Mouse (Mus musculus): ENCODE results near the gene Uxs1. TPM values are rescaled to one million over a fixed set of nuclear protein-coding genes. Genes with fewer than 3 reads are reported as not detected.

Uxs1 gene
- 14.8 and 16.3 TPM in 2 replicates for polyA plus RNA-seq (2015; fragmentation: Nextera tagmentation; extraction: Ambion mirVana)

GRCm38 (mm10) chr1:43827763-43828194, at the start of gene Uxs1:
Gene Uxs1 (minus strand): TSS chr1:43827800.
- peak within 1 kb of the TSS; percentile 96 for H3K4me2 ChIP-seq (replicated peaks)
- H3K9ac ChIP-seq (replicated peaks): peak within 1 kb of the TSS; percentile 89
- H3K9me3 ChIP-seq: no peaks in the 10 kb centered on the region
- WGBS: under 1% methylated on average over 41 of the region's 41 CpGs
- no peaks in the 10 kb centered on the region for H3K27me3 ChIP-seq
- peak within 1 kb of the TSS; percentile 94 for H3K27ac ChIP-seq
- peak within 1 kb of the TSS; percentile 73 for H3K4me3 ChIP-seq (replicated peaks)
- H3K4me1 ChIP-seq (replicated peaks): peaks cover 29% of the 10 kb centered on the region
- ATAC-seq: peak; percentile 98
- H3K36me3 ChIP-seq: no peaks in the 10 kb centered on the region

- Histone ChIP-seq H3K4me1 (replicated peaks) (0 out of 2 replicates have a peak, but pooled peaks cover 3% of the 10 kb centered on the region), H3K36me3 (no peaks in the 10 kb centered on the region), H3K9me3 (no peaks in the 10 kb centered on the region), H3K9ac (replicated peaks) (no peak overlapping the region), H3K4me2 (replicated peaks) (no peak overlapping the region), H3K4me3 (replicated peaks) (no peak overlapping the region), H3K27ac (no peak overlapping the region), H3K27me3 (no peaks in the 10 kb centered on the region)
- 87% methylated on average over 6 of the region's 6 CpGs for WGBS
- no peak for ATAC-seq
Measured at GRCm38 (mm10) chr1:43877233-43877632, 49.6 kb upstream of the Uxs1 start.

DNA sequence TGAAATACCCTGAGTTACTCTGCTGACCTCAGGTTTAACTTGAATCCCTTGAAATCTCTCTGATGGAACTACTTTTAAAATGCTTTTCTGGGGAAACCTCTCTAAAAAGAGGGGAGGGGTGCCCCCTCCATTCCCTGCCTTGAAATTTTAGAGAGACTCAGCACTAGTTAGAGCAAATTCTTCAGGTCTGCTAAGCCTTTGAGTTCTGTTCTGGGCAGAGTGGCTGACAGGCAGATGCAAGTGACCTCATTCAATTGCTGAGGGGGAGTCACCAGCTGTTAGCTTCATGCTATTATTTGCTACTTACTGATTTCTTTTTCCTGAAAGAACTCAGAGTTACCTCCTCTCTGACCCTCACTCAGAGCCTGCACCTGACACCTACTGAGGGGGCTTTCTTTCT, 43.5 kb upstream of the Uxs1 start:
- no peaks in the 10 kb centered on the region for H3K9me3 ChIP-seq
- no peaks in the 10 kb centered on the region for H3K4me1 ChIP-seq (replicated peaks)
- H3K27ac ChIP-seq: no peak overlapping the region
- H3K27me3 ChIP-seq: no peaks in the 10 kb centered on the region
- no peak overlapping the region for H3K9ac ChIP-seq (replicated peaks)
- ATAC-seq: no peak
- H3K4me3 ChIP-seq (replicated peaks): no peak overlapping the region
- H3K36me3 ChIP-seq: no peaks in the 10 kb centered on the region
- H3K4me2 ChIP-seq (replicated peaks): no peak overlapping the region

DNA sequence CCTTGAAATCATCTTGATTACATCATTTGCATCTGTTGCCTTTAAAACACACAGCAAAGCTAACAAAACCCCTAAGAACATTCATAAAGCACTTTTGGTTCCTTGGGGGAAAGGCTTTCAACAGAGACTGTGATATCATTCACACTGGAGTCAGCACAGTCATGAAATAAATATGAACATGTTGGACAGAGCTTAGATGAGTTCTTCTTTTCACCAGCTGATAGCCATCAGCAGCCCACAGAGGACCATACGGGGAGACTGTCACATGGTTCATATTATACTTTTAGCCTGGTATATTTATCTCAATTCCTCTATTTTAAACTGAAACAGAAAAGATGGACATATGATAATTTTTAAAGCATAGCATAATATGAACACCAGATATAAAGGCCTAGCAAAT, 40.9 kb upstream of the Uxs1 start:
- WGBS: 79% methylated on average over 1 of the region's 1 CpGs
- H3K36me3 ChIP-seq: no peaks in the 10 kb centered on the region

DNA sequence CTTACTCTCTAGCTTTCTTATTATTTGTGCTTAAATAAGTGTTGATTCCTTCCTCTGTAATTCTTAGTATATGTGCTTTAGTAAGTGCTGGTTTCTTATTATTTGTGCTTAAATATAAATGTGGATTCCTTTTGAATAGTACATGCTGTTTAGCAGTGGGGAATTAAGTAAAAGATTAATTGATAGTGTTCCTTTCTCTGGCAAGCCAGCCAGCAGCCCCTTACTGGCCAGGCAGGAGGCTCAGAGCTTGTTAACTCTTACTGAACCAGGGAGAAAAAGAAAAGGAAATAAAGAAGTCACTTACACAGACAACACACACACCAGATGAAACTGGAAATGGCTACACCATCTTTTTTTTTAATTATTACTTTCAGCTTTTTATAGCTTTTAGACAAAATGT, 37.2 kb upstream of the Uxs1 start:
- Histone ChIP-seq H3K9me3 (no peaks in the 10 kb centered on the region), H3K27me3 (no peaks in the 10 kb centered on the region), H3K36me3 (no peaks in the 10 kb centered on the region), H3K9ac (replicated peaks) (no peak overlapping the region), H3K27ac (no peak overlapping the region), H3K4me3 (replicated peaks) (no peak overlapping the region), H3K4me1 (replicated peaks) (no peaks in the 10 kb centered on the region), H3K4me2 (replicated peaks) (no peak overlapping the region)
- ATAC-seq: no peak

More for the DNA sequence above, 40.9 kb upstream of the Uxs1 start:
- no peak for ATAC-seq
- no peaks in the 10 kb centered on the region for H3K9me3 ChIP-seq
- H3K9ac ChIP-seq (replicated peaks): no peak overlapping the region
- H3K27ac ChIP-seq: no peak overlapping the region
- H3K4me1 ChIP-seq (replicated peaks): no peaks in the 10 kb centered on the region
- H3K4me2 ChIP-seq (replicated peaks): no peak overlapping the region
- H3K27me3 ChIP-seq: no peaks in the 10 kb centered on the region
- no peak overlapping the region for H3K4me3 ChIP-seq (replicated peaks)

DNA sequence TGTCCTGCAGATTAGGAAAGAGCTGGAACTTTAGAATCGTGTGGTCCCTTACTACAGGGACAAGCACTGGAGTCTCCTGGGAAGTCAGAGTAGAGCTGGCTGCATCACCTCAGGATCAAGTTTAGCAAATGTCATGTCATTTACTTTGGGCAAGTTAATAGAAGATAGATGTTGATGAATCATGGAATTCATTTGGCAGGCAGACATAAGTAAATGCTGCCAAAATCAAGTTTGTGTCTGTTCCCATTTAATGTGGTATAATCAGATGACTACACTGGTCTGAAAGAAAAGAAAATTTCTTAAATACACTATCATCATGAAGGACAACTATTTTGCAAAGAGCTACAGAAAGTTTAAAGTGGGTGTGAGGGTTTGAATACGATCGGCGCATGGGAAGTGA, 35.0 kb upstream of the Uxs1 start:
- no peak overlapping the region for H3K9ac ChIP-seq (replicated peaks)
- H3K36me3 ChIP-seq: no peaks in the 10 kb centered on the region
- no peak overlapping the region for H3K4me3 ChIP-seq (replicated peaks)
- H3K27me3 ChIP-seq: no peaks in the 10 kb centered on the region
- no peak for ATAC-seq
- H3K9me3 ChIP-seq: no peaks in the 10 kb centered on the region
- H3K4me2 ChIP-seq (replicated peaks): no peak overlapping the region
- no peaks in the 10 kb centered on the region for H3K4me1 ChIP-seq (replicated peaks)
- no peak overlapping the region for H3K27ac ChIP-seq
- 96% methylated on average over 4 of the region's 4 CpGs for WGBS

DNA sequence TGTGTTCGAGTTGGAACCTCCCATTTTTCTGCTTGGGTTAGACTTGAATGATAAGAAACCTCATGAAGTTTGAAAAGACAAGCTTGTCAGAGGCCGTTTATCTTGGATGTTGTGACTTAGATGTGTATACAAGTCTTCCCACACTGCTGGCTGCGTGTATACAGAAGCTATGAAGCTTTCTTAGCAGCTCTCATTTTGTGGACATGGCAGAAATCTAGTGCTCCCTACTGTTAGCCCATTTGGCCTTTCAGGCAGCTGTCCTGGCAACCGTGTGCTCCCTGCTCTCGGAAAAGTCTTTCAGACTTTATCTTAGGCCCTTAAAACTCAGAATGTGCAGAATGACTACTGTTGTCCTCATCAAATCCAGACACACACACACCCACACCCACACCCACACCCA, 31.4 kb upstream of the Uxs1 start:
- WGBS: 77% methylated on average over 5 of the region's 5 CpGs
- ATAC-seq: no peak
- Histone ChIP-seq H3K4me1 (replicated peaks) (no peaks in the 10 kb centered on the region), H3K4me2 (replicated peaks) (no peak overlapping the region), H3K4me3 (replicated peaks) (no peak overlapping the region), H3K9ac (replicated peaks) (no peak overlapping the region), H3K27ac (no peak overlapping the region), H3K27me3 (no peaks in the 10 kb centered on the region), H3K36me3 (no peaks in the 10 kb centered on the region), H3K9me3 (no peaks in the 10 kb centered on the region)

DNA sequence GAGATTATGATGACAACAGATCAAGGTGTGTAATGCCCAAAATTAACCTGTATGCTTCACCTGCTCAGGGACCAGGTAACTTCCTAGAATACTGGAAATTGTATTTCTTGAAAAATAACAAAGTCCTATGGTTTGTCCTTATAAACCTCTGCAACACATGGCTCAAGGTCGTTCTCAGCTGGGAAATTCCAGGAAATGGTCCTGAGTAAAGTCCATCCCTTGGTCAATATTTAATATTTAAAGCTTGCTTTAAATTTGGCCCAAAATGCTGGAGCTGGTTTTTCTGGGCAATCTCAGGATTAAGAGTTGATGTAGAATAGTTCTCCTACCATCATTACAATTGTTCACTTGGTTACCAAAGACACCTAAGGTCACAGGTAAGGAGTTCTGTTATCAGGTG, 30.1 kb upstream of the Uxs1 start:
- Histone ChIP-seq H3K36me3 (no peaks in the 10 kb centered on the region), H3K9ac (replicated peaks) (no peak overlapping the region), H3K27me3 (no peaks in the 10 kb centered on the region), H3K27ac (no peak overlapping the region), H3K9me3 (no peaks in the 10 kb centered on the region), H3K4me2 (replicated peaks) (no peak overlapping the region), H3K4me3 (replicated peaks) (no peak overlapping the region), H3K4me1 (replicated peaks) (no peaks in the 10 kb centered on the region)
- WGBS: 86% methylated on average over 1 of the region's 1 CpGs
- no peak for ATAC-seq

DNA sequence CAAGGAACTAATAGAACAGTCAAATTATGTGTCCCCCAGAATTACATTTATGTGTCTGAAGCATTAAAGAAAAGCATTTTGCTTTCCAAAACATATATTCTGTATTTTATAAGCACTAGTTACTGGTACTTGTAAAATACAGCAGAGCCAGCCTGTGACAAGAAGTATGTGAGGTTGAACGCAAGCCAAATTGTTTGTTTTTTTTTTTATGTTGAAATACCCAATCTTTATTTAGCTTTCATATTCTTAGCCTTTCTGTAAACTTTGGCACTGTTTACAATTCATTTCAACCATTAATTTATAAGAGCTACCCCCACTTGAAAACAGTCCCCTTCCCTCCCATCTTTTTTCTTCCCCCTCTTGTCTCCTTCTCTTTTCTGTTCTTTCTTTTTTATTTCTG, 28.0 kb upstream of the Uxs1 start:
- ATAC-seq: no peak
- 86% methylated on average over 1 of the region's 1 CpGs for WGBS

DNA sequence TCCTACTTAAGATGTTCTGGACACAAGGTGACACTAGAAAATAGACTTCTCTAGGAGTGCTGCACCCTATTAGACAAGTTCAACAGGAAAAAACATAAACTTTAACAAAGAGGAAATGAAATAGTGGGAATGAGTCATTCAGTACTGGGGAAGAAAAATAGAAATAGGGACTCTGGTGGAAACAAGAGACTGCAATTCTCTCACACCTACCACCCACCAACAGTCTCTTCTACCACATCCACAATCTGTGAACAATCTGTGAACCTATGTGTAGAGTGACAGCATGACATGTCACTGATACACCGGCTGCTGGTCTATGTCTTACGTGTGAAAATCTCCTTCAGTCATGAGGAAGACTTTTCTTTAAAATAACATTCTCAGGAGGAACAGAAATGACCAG, 15.8 kb upstream of the Uxs1 start:
- Histone ChIP-seq H3K27ac (no peak overlapping the region), H3K4me3 (replicated peaks) (no peak overlapping the region), H3K9ac (replicated peaks) (no peak overlapping the region), H3K4me1 (replicated peaks) (no peaks in the 10 kb centered on the region), H3K9me3 (no peaks in the 10 kb centered on the region), H3K36me3 (no peaks in the 10 kb centered on the region), H3K4me2 (replicated peaks) (no peak overlapping the region), H3K27me3 (no peaks in the 10 kb centered on the region)
- no peak for ATAC-seq
- WGBS: 100% methylated on average over 2 of the region's 2 CpGs

More for the DNA sequence above, 28.0 kb upstream of the Uxs1 start:
- Histone ChIP-seq H3K4me3 (replicated peaks) (no peak overlapping the region), H3K4me1 (replicated peaks) (no peaks in the 10 kb centered on the region), H3K27me3 (no peaks in the 10 kb centered on the region), H3K36me3 (no peaks in the 10 kb centered on the region), H3K4me2 (replicated peaks) (no peak overlapping the region), H3K27ac (no peak overlapping the region), H3K9me3 (no peaks in the 10 kb centered on the region), H3K9ac (replicated peaks) (no peak overlapping the region)

DNA sequence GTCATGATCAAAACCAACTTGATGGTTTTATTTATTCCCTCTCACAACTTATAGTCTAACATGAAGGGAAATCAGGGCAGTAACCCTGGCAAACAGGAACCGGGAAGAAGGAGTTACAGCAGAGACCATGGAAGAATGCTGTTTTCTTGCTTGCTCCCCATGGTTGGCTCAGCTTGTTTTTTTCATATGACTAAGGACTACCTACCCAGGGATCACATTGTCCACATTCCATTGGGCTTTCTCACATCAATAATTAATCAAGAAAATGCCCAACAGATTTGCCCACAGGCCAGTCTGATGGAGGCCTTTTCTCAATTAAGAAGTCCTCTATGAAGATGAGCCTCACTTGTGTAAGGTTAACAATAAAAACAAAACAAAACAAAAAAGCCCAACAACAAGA, 9.6 kb upstream of the Uxs1 start:
- ATAC-seq: no peak
- Histone ChIP-seq H3K9me3 (no peaks in the 10 kb centered on the region), H3K9ac (replicated peaks) (no peak overlapping the region), H3K27ac (no peak overlapping the region), H3K4me3 (replicated peaks) (no peak overlapping the region), H3K4me2 (replicated peaks) (no peak overlapping the region), H3K27me3 (no peaks in the 10 kb centered on the region), H3K36me3 (no peaks in the 10 kb centered on the region), H3K4me1 (replicated peaks) (no peaks in the 10 kb centered on the region)
- WGBS: 88% methylated on average over 1 of the region's 1 CpGs

GRCm38 (mm10) chr1:43830096-43830495, 2.5 kb upstream of the Uxs1 start:
- Histone ChIP-seq H3K36me3 (no peaks in the 10 kb centered on the region), H3K27me3 (no peaks in the 10 kb centered on the region), H3K4me3 (replicated peaks) (no peak overlapping the region), H3K9me3 (no peaks in the 10 kb centered on the region), H3K4me2 (replicated peaks) (no peak overlapping the region), H3K9ac (replicated peaks) (no peak overlapping the region), H3K4me1 (replicated peaks) (peaks cover 21% of the 10 kb centered on the region), H3K27ac (no peak overlapping the region)
- ATAC-seq: no peak
- 56% methylated on average over 1 of the region's 1 CpGs for whole genome bisulfite sequencing

DNA sequence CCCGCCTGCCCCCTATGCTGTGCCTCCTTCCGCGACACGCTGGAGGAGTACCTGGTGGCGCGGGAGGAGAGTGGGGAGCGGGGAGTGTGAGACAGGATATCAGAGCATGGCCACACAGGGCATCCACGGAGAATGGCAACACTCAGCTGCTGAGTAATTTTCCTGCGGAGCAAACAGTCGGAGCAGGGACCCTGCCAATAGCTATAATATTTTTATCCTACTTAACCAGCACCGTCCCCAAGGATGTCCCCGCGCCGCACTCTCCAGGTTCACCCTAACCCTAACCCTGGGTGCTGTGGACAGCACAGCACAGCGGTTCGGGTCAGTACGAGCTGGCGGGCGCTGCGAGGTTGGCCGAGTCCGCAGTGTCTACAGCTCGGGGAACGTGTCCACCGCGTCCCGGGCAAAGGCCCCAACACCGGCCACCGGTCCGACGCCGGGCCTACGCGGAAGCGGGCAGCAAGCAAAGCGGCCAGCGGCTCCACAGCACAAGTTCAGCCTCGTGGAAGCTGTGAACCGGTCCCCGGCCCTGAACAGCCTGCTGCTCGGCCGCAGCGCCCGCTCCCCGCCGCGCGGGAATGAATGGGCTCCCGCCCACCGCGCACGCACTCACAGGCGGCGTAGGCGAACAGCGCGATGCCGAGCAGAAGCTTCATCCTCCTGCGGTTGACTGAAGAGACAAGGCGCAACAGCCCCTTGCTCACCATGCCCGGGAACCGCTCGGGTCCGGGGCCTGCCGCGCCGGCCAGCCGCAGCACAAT, 418 bp downstream of the Uxs1 start:
- H3K4me2 ChIP-seq (replicated peaks): peak overlapping the region; percentile 96
- ATAC-seq: peak; percentile 78
- peak overlapping the region; percentile 89 for H3K9ac ChIP-seq (replicated peaks)
- no peaks in the 10 kb centered on the region for H3K9me3 ChIP-seq
- H3K27ac ChIP-seq: peak overlapping the region; percentile 94
- peak overlapping the region; percentile 73 for H3K4me3 ChIP-seq (replicated peaks)
- H3K27me3 ChIP-seq: no peaks in the 10 kb centered on the region
- WGBS: under 1% methylated on average over 68 of the region's 68 CpGs
- H3K36me3 ChIP-seq: no peaks in the 10 kb centered on the region
- H3K4me1 ChIP-seq (replicated peaks): peaks cover 29% of the 10 kb centered on the region
